Mouse (Mus musculus) cerebellum, postnatal 14 days (tissue): ENCODE data around the gene Lct.
"Not testable (repeated sequence)": the region's sequence is repeated elsewhere in the genome, so short reads cannot be mapped to it uniquely, and the experiment has no call there.

Source experiments
- DNase-seq, 2 experiments: peaks; one replicate each; pipeline ENCODE4 v3.0.0; 2021; ENCODE audit warnings: mixed read lengths in 2 of 2

Lct gene

GRCm38 (mm10) chr1:128295296-128295695 lies 32.8 kb downstream of the Lct start:
- DNase-seq, result no peak

GRCm38 (mm10) chr1:128293524-128293923 lies 34.6 kb downstream of the Lct start:
- peak; percentile 74 to 77 for DNase-seq

GRCm38 (mm10) chr1:128290295-128290694 lies 37.8 kb downstream of the Lct start:
- DNase-seq, result peak; percentile 37 to 47

GRCm38 (mm10) chr1:128285136-128285535 lies 43.0 kb downstream of the Lct start:
- no peak for DNase-seq

- DNase-seq, result no peak
Measured at GRCm38 (mm10) chr1:128284157-128284690, 43.9 kb downstream of the Lct start.

GRCm38 (mm10) chr1:128282924-128283323 lies 45.2 kb downstream of the Lct start:
- no peak for DNase-seq

- no peak for DNase-seq
Measured at GRCm38 (mm10) chr1:128281753-128282152, 46.4 kb downstream of the Lct start.

- no peak for DNase-seq
Measured at GRCm38 (mm10) chr1:128278563-128278962, 49.6 kb downstream of the Lct start.

- DNase-seq, result no peak
Measured at GRCm38 (mm10) chr1:128275908-128276307, 52.2 kb downstream of the Lct start.

GRCm38 (mm10) chr1:128270731-128271130 lies 57.4 kb downstream of the Lct start:
- no peak for DNase-seq

GRCm38 (mm10) chr1:128267061-128267460 lies 61.1 kb downstream of the Lct start:
- DNase-seq, result not testable (repeated sequence)

- peak; percentile 61 to 63 for DNase-seq
Measured at GRCm38 (mm10) chr1:128244727-128245355, 83.3 kb downstream of the Lct start.

- DNase-seq, result peak; percentile 98
Measured at GRCm38 (mm10) chr1:128243996-128244726, 84.0 kb downstream of the Lct start.

GRCm38 (mm10) chr1:128243627-128243995 lies 84.5 kb downstream of the Lct start, which contains the start of gene Ubxn4:
Ubxn4 (plus strand) TSS chr1:128243964.
- DNase-seq, result no peak

GRCm38 (mm10) chr1:128235181-128235580 lies 92.9 kb downstream of the Lct start:
- DNase-seq, result no peak
